Mouse (Mus musculus) layer of hippocampus, adult 2 months (tissue): ENCODE data around the gene Wbp1l. TPM values are rescaled to one million over a fixed set of nuclear protein-coding genes. Genes with fewer than 3 reads are reported as not detected.

Source experiments
- DNase-seq, 2 experiments: peaks; one replicate each; pipeline ENCODE4 v3.0.0; 2022; ENCODE audit warnings: low spot score in 2 of 2
- H3K27ac ChIP-seq: fragments of 200-600 bp; 2 replicates; pipeline ENCODE4 v1.8.1; 2022
- H3K4me3 ChIP-seq: fragments of 200-600 bp; 2 replicates; pipeline ENCODE4 v1.8.1; 2022; ENCODE audit warnings: mild to moderate bottlenecking
- CTCF ChIP-seq: fragments of 200-600 bp; conservative IDR thresholded peaks from 2 replicates; pipeline ENCODE4 v1.8.1; 2022; ENCODE audit warnings: antibody characterized with exemption, mild to moderate bottlenecking, moderate library complexity
- total RNA-seq, 2 experiments: library from RNA; stranded (reverse); gene quantifications; 2 replicates each; pipeline ENCODE4 v1.2.3; 2021

Wbp1l gene
- total RNA-seq, 2 experiments from 2014 or later = 33.5 to 38.0 TPM

- Histone ChIP-seq H3K27ac (no peak overlapping the region), H3K4me3 (no peak overlapping the region)
- TF ChIP-seq CTCF = no peak
- no peak for DNase-seq
Measured at GRCm38 (mm10) chr19:46606718-46607117, 7.8 kb downstream of the Wbp1l start.

GRCm38 (mm10) chr19:46607424-46607823 is 8.5 kb downstream of the Wbp1l start:
- peak in 1 of 2 experiments; percentile 39 for DNase-seq
- H3K4me3 ChIP-seq = no peak overlapping the region

GRCm38 (mm10) chr19:46608158-46608557 is 9.3 kb downstream of the Wbp1l start:
- no peak for DNase-seq
- Histone ChIP-seq H3K27ac (no peak overlapping the region), H3K4me3 (no peak overlapping the region)
- no peak for TF ChIP-seq CTCF

More at GRCm38 (mm10) chr19:46607424-46607823, 8.5 kb downstream of the Wbp1l start:
- no peak overlapping the region for H3K27ac ChIP-seq
- peak; percentile 83 for TF ChIP-seq CTCF

GRCm38 (mm10) chr19:46616378-46616777 is 17.5 kb downstream of the Wbp1l start:
- DNase-seq = no peak
- no peak overlapping the region for H3K27ac ChIP-seq
- no peak overlapping the region for H3K4me3 ChIP-seq
- TF ChIP-seq CTCF = no peak

DNA sequence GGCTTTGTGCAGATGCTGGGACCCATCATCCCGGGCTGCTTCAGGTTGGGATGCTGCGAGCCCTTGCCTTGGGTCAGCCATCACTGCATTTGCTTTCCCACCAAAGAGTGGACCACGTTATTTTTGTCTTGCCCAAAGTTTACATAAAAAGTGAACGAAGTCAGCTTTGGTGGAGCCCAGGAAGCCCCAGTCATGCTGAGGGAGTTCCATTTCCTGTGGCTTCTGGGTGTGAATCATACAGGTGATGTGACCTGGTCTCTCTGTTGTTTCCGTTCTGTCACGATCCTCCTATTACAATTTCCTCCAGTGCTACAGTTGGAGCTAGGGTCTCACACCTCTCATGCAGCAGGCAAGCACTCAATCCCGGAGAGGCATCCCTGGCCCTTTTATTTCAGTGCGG is 18.5 kb downstream of the Wbp1l start:
- TF ChIP-seq CTCF = no peak
- DNase-seq = no peak
- no peak overlapping the region for H3K27ac ChIP-seq
- H3K4me3 ChIP-seq = no peak overlapping the region

GRCm38 (mm10) chr19:46618322-46618721 is 19.4 kb downstream of the Wbp1l start:
- no peak for TF ChIP-seq CTCF
- no peak overlapping the region for H3K4me3 ChIP-seq
- H3K27ac ChIP-seq = no peak overlapping the region
- no peak for DNase-seq

- Histone ChIP-seq H3K4me3 (no peak overlapping the region), H3K27ac (no peak overlapping the region)
- no peak for DNase-seq
- no peak for TF ChIP-seq CTCF
Measured at GRCm38 (mm10) chr19:46619001-46619400, 20.1 kb downstream of the Wbp1l start.

- Histone ChIP-seq H3K4me3 (no peak overlapping the region), H3K27ac (no peak overlapping the region)
- TF ChIP-seq CTCF = no peak
- no peak for DNase-seq
Measured at GRCm38 (mm10) chr19:46619518-46619917, 20.6 kb downstream of the Wbp1l start.

DNA sequence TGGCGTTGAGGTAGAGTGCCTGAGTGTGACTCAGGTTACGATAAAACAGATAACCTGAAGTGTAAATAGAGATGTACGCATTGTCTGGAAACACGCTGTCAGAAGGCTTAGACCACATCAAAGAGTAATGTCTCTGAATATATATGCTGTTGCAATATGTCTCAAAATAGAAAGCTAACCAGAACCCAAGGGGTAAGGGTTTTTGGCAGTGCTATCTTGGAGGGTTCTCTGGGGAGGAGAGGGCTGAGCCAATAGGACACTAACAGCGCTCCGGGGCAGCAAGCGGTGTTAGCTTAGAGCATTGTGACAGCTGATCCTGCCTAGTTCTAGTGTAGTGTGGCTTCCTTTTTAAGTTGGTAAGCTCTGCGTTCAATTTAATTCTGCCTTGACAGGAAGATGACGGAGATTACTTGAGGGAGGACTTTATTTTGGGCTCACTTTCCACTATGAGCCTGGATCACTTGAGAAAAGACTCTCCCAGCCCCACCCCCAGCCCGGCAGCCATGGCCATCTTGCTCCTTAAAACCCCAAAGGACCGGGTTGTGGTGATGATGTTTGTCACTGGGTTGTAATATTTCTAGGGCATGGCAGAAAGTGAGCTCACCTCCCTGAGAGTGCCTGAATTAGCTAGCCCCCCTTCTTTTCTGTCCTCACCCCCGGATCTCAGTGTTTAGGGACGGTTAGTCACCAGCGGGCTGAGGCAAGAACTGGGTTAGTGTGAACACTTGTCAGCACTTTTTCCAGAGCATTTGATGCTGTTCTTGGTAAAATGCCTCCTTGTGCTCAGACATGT is 21.3 kb downstream of the Wbp1l start:
- no peak overlapping the region for H3K4me3 ChIP-seq
- TF ChIP-seq CTCF = no peak
- peak overlapping the region; percentile 32; the same call in 1 of the 2 replicates for H3K27ac ChIP-seq
- no peak for DNase-seq

- no peak for DNase-seq
- Histone ChIP-seq H3K27ac (peak overlapping the region; percentile 32), H3K4me3 (no peak overlapping the region)
- TF ChIP-seq CTCF = no peak
Measured at GRCm38 (mm10) chr19:46621236-46622183, 22.6 kb downstream of the Wbp1l start.

DNA sequence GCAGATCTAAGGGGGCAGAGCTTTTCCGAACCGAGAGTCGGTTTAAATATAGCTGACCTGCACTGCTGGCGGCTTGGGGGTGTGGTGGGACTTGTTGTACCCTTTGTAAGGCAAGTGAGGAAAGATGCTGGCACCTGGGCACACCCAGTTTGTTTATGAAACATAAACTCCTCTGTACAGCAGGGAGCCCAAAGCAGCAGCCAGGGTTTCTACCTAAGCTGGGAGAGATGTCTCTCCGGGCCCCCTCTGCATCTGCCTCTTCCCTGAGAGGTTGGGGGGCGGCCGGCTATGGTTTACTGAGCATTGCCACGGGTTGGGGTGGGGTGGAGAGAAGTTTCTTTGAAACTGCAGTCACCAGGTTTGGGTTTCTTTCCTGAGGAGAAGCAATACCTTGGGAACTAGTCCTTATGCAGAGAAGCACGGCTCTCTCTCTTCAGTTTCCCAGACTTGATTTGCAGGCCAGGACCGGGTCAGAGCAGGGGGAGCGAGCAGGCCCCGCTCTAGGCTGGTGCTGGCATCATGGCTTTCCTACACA is 23.8 kb downstream of the Wbp1l start:
- TF ChIP-seq CTCF = no peak
- Histone ChIP-seq H3K4me3 (peak overlapping the region; percentile 13; the same call in 1 of the 2 replicates), H3K27ac (peak overlapping the region; percentile 75)

GRCm38 (mm10) chr19:46623194-46623667 is 24.3 kb downstream of the Wbp1l start:
- Histone ChIP-seq H3K27ac (peak overlapping the region; percentile 75), H3K4me3 (peak overlapping the region; percentile 13)
- no peak for DNase-seq
- no peak for TF ChIP-seq CTCF

More for the DNA sequence above, 23.8 kb downstream of the Wbp1l start:
- no peak for DNase-seq
